Mouse (Mus musculus): ENCODE results near the gene Tfap2c. TPM values are rescaled to one million over a fixed set of nuclear protein-coding genes. Genes with fewer than 3 reads are reported as not detected.

Tfap2c gene
- polyA plus RNA-seq, 1 experiment = not detected

DNA sequence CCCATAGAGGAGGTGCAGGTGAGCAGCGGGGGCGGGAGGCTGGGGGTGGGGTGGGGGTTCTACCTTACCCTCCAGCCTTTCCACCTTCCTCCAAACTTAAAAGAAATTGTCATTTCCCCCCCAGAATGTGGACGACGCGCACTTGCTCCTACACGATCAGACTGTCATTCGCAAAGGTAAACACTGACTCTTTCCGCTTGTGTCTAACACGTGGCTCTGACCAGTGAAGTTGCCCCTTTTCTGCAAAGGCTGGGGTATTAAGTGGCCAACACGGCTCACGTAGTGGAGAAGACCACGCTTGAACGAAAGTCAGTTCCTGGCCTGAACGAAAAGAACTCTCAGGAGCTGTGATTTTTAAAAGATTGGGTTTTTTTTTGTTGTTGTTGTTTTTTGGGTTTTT lies 2.5 kb downstream of the Tfap2c start:
- Histone ChIP-seq H3K27me3 (replicated peaks; ENCODE audit: control insufficient read depth, insufficient read depth, low read length) (peaks cover 10% of the 10 kb centered on the region), H3K4me1 (ENCODE audit: control insufficient read depth, insufficient read depth, low read length) (no peaks in the 10 kb centered on the region), H3K4me3 (ENCODE audit: insufficient read depth, low read depth, low read length) (no peak overlapping the region), H3K36me3 (ENCODE audit: control insufficient read depth, insufficient read depth, low read length) (no peaks in the 10 kb centered on the region), H3K27ac (ENCODE audit: insufficient read depth, low read depth, low read length) (no peak overlapping the region)
- DNase-seq = no peak
- no peak for TF ChIP-seq CTCF (conservative IDR thresholded peaks at IDR 0.05; ENCODE audit: insufficient read depth, insufficient read length, low read depth, low read length)
- WGBS = 11% methylated on average over 14 of the region's 14 CpGs

DNA sequence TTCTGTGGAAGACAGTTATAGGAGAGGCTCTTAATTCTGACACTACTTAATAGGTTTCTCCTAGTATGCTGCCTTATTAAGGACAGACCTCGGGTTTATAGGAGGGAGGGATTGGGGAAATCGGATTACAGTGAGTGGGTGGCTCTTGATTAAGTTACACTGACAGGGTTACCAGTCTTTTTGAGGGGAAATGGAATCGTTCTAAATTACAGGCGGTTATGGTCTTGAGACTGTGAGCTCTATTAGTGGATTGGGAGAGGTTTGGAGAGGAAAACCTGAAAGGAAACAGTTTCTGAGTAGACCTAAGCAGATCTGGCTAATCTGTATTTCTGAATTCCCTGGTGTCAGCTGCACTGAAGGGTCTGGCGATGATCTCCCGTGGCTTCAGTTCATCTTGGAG lies 3.3 kb downstream of the Tfap2c start:
- no peak overlapping the region for H3K4me3 ChIP-seq (ENCODE audit: insufficient read depth, low read depth, low read length)
- no peaks in the 10 kb centered on the region for H3K36me3 ChIP-seq (ENCODE audit: control insufficient read depth, insufficient read depth, low read length)
- H3K4me1 ChIP-seq (ENCODE audit: control insufficient read depth, insufficient read depth, low read length) = no peaks in the 10 kb centered on the region
- H3K27ac ChIP-seq (ENCODE audit: insufficient read depth, low read depth, low read length) = no peak overlapping the region
- TF ChIP-seq POLR2A (IDR thresholded peaks at IDR 0.05; ENCODE audit: low read depth, low read length) (no peak), CTCF (conservative IDR thresholded peaks at IDR 0.05; ENCODE audit: insufficient read depth, insufficient read length, low read depth, low read length) (no peak)
- no peak for DNase-seq
- H3K27me3 ChIP-seq (replicated peaks; ENCODE audit: control insufficient read depth, insufficient read depth, low read length) = peaks cover 8% of the 10 kb centered on the region
- 8% methylated on average over 6 of the region's 6 CpGs for WGBS

DNA sequence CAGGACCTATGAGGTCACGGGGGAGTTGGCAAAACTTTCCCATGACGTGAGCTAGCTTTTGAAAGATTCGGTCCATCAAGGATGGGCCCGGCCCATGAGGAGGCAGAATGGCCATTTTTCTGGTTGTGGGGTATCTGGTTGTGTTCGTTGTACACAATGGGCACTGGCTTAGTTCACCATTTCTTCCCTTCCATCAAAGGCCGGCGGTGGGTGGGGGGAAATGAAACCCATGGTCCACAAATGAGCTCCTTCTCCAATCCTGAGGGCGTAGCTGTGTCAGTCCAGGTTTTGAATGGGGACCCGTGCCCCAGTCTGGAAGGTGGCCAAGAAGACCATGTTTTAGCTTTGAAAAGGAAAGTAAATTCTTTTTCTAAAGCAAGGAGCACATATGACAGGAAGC lies 4.8 kb downstream of the Tfap2c start:
- no peak for DNase-seq
- WGBS = 82% methylated on average over 9 of the region's 9 CpGs
- Histone ChIP-seq H3K27ac (ENCODE audit: insufficient read depth, low read depth, low read length) (no peak overlapping the region), H3K4me1 (ENCODE audit: control insufficient read depth, insufficient read depth, low read length) (no peaks in the 10 kb centered on the region), H3K4me3 (ENCODE audit: insufficient read depth, low read depth, low read length) (no peak overlapping the region), H3K36me3 (ENCODE audit: control insufficient read depth, insufficient read depth, low read length) (no peaks in the 10 kb centered on the region), H3K27me3 (replicated peaks; ENCODE audit: control insufficient read depth, insufficient read depth, low read length) (peaks cover 8% of the 10 kb centered on the region)
- TF ChIP-seq CTCF (conservative IDR thresholded peaks at IDR 0.05; ENCODE audit: insufficient read depth, insufficient read length, low read depth, low read length) (no peak), POLR2A (IDR thresholded peaks at IDR 0.05; ENCODE audit: low read depth, low read length) (no peak)

DNA sequence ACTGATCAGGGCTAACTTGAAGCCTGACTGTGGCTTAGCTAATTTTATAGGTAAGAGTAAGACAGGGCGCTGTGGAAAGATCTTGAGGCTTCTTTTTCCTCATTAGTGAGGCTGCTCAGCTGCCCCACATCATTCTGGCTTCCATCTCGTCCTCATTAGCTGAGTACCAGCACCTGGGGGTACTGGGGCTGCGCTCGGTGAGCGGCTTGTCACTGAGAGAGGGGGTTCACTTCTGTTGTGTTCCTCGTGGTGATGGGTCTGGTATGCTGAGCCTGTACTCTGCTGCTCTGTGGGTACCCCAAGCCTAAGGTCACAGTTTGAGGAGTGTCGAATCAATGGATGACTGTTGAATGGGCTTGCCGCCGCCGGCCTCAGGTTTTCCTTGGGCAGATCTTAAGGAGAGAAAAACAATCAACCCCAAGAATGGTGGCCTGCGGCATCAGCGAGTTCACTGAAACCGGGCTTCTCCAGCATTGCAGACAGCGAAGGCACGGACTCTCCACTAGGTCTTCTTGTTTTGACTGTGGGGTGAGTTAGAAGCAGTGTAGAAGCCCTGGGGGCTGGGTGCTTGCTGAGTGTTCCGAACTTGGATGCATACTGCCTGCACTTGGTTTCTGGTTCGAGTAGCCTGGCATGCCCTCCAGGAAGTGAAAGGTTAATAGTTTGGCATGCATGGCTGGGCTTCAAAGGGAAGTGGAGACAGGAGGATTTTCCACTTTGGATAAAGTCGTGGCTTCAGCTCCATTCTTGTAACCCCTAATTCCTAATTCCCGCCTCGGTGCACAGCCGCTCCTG lies 9.5 kb downstream of the Tfap2c start:
- H3K27ac ChIP-seq (ENCODE audit: insufficient read depth, low read depth, low read length) = no peak overlapping the region
- no peaks in the 10 kb centered on the region for H3K27me3 ChIP-seq (replicated peaks; ENCODE audit: control insufficient read depth, insufficient read depth, low read length)
- DNase-seq = no peak
- H3K4me3 ChIP-seq (ENCODE audit: insufficient read depth, low read depth, low read length) = no peak overlapping the region
- no peaks in the 10 kb centered on the region for H3K4me1 ChIP-seq (ENCODE audit: control insufficient read depth, insufficient read depth, low read length)
- no peaks in the 10 kb centered on the region for H3K36me3 ChIP-seq (ENCODE audit: control insufficient read depth, insufficient read depth, low read length)
- WGBS = 35% methylated on average over 21 of the region's 21 CpGs
- TF ChIP-seq CTCF (conservative IDR thresholded peaks at IDR 0.05; ENCODE audit: insufficient read depth, insufficient read length, low read depth, low read length) = no peak

DNA sequence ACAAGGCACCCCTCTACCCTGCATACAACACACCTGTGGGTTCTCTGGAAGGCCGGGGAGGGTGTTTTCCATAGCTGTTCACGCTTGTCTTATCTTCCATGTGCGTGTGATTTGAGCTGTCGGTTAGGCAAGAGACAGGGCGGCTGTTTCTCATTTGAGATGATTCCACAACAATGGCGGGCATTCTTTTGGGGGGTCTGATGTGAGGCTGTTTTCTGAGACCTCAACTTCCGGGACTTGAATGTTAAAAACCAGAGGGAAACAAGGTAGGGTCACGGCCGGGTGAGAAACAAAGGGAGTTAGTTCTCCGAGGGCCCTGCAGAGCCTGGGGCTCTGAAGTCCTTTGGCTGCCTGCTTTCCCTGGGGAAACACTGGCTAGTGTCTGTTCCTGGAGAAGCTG lies 11.6 kb downstream of the Tfap2c start:
- H3K4me3 ChIP-seq (ENCODE audit: insufficient read depth, low read depth, low read length) = no peak overlapping the region

DNA sequence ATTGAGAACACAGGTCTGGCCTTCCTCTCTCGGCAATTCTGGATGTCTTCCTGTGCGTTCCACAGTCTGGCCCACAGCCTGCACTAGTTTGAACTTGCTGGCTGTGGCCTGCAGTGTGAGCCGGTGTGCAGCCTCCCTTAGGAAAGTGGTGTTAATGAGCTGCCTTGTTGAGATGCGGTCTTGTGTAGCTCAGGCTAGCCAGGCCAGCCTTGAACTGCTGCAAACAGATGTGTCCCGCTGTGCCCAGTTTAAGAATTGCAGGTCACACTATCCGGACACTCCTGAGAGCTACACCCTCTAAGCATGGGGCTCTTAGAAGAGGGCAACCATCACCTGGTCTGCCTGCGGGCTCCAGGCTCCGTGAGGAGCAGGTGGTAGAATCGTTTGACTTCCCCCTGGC lies 18.4 kb downstream of the Tfap2c start:
- H3K36me3 ChIP-seq (ENCODE audit: control insufficient read depth, insufficient read depth, low read length) = no peaks in the 10 kb centered on the region
- no peak for DNase-seq
- no peak overlapping the region for H3K4me3 ChIP-seq (ENCODE audit: insufficient read depth, low read depth, low read length)
- no peaks in the 10 kb centered on the region for H3K4me1 ChIP-seq (ENCODE audit: control insufficient read depth, insufficient read depth, low read length)
- no peak for TF ChIP-seq CTCF (conservative IDR thresholded peaks at IDR 0.05; ENCODE audit: insufficient read depth, insufficient read length, low read depth, low read length)
- no peak for TF ChIP-seq POLR2A (IDR thresholded peaks at IDR 0.05; ENCODE audit: low read depth, low read length)
- no peaks in the 10 kb centered on the region for H3K27me3 ChIP-seq (replicated peaks; ENCODE audit: control insufficient read depth, insufficient read depth, low read length)
- no peak overlapping the region for H3K27ac ChIP-seq (ENCODE audit: insufficient read depth, low read depth, low read length)
- WGBS = 78% methylated on average over 9 of the region's 9 CpGs

More for the DNA sequence above, 11.6 kb downstream of the Tfap2c start:
- no peak for TF ChIP-seq POLR2A (IDR thresholded peaks at IDR 0.05; ENCODE audit: low read depth, low read length)
- no peak for TF ChIP-seq CTCF (conservative IDR thresholded peaks at IDR 0.05; ENCODE audit: insufficient read depth, insufficient read length, low read depth, low read length)
- DNase-seq = no peak
- Histone ChIP-seq H3K36me3 (ENCODE audit: control insufficient read depth, insufficient read depth, low read length) (no peaks in the 10 kb centered on the region), H3K4me1 (ENCODE audit: control insufficient read depth, insufficient read depth, low read length) (no peaks in the 10 kb centered on the region), H3K27ac (ENCODE audit: insufficient read depth, low read depth, low read length) (no peak overlapping the region), H3K27me3 (replicated peaks; ENCODE audit: control insufficient read depth, insufficient read depth, low read length) (no peaks in the 10 kb centered on the region)
- 58% methylated on average over 10 of the region's 10 CpGs for WGBS

DNA sequence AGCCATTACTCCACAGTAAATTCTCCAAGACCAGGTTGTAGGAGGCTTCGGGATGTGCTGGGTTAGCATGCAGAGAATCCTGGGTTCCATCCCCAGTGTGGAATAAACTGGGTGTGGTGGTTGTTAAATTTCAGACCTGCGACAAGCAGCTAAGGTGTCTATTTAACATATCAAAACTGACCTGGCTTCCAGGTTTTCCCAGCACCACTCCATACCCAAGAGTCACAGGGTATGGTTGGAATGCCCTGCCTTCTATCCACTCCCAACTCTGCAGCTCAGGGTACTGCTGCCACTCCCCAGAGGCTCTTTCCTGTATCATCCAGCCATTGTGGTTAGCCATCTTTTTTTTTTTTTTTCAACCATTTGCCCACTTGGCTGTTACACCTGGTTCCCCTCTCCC lies 19.1 kb downstream of the Tfap2c start:
- no peaks in the 10 kb centered on the region for H3K27me3 ChIP-seq (replicated peaks; ENCODE audit: control insufficient read depth, insufficient read depth, low read length)
- no peaks in the 10 kb centered on the region for H3K36me3 ChIP-seq (ENCODE audit: control insufficient read depth, insufficient read depth, low read length)
- no peak overlapping the region for H3K4me3 ChIP-seq (ENCODE audit: insufficient read depth, low read depth, low read length)
- no peak for DNase-seq
- 83% methylated on average over 2 of the region's 2 CpGs for WGBS
- H3K27ac ChIP-seq (ENCODE audit: insufficient read depth, low read depth, low read length) = no peak overlapping the region
- TF ChIP-seq POLR2A (IDR thresholded peaks at IDR 0.05; ENCODE audit: low read depth, low read length) (no peak), CTCF (conservative IDR thresholded peaks at IDR 0.05; ENCODE audit: insufficient read depth, insufficient read length, low read depth, low read length) (no peak)
- H3K4me1 ChIP-seq (ENCODE audit: control insufficient read depth, insufficient read depth, low read length) = no peaks in the 10 kb centered on the region

Data from kidney, adult 2 months (tissue).